Mouse (Mus musculus): ENCODE measurements around the gene Fam213b. TPM values are rescaled to one million over a fixed set of nuclear protein-coding genes. Genes with fewer than 3 reads are reported as not detected.

Gene Fam213b
- polyA plus RNA-seq, 1 experiment from 2014 or later, result 67.1 TPM

- Histone ChIP-seq H3K4me1 (replicated peaks) (peaks cover 19% of the 10 kb centered on the region), H3K9ac (no peak overlapping the region), H3K27ac (replicated peaks) (no peak overlapping the region), H3K27me3 (no peaks in the 10 kb centered on the region), H3K4me3 (no peak overlapping the region), H3K36me3 (no peaks in the 10 kb centered on the region), H3K4me2 (no peak overlapping the region), H3K9me3 (no peaks in the 10 kb centered on the region)
- no peak for ATAC-seq (ENCODE audit: low FRiP score, low read depth)
- WGBS, result 86% methylated on average over 6 of the region's 6 CpGs
These were observed 31.7 kb downstream of the Fam213b start for GRCm38 (mm10) chr4:154867257-154867656.

- no peaks in the 10 kb centered on the region for H3K27me3 ChIP-seq
- H3K4me2 ChIP-seq, result no peak overlapping the region
- H3K9ac ChIP-seq, result no peak overlapping the region
- WGBS, result 89% methylated on average over 5 of the region's 5 CpGs
- no peaks in the 10 kb centered on the region for H3K36me3 ChIP-seq
- no peaks in the 10 kb centered on the region for H3K9me3 ChIP-seq
- H3K4me1 ChIP-seq (replicated peaks), result peaks cover 15% of the 10 kb centered on the region
- H3K27ac ChIP-seq (replicated peaks), result no peak overlapping the region
- ATAC-seq (ENCODE audit: low FRiP score, low read depth), result no peak
- no peak overlapping the region for H3K4me3 ChIP-seq
These were observed 32.5 kb downstream of the Fam213b start for GRCm38 (mm10) chr4:154866391-154866790.

GRCm38 (mm10) chr4:154864961-154865760 is 33.8 kb downstream of the Fam213b start:
- no peaks in the 10 kb centered on the region for H3K36me3 ChIP-seq
- WGBS, result 82% methylated on average over 18 of the region's 18 CpGs
- peak overlapping the region; percentile 42; the same call in 1 of the 2 replicates for H3K4me3 ChIP-seq
- peaks cover 15% of the 10 kb centered on the region for H3K4me1 ChIP-seq (replicated peaks)
- H3K27me3 ChIP-seq, result no peaks in the 10 kb centered on the region; the same call in 1 of the 2 replicates
- H3K4me2 ChIP-seq, result peak overlapping the region; percentile 64
- peak overlapping the region; percentile 85 for H3K27ac ChIP-seq (replicated peaks)
- ATAC-seq (ENCODE audit: low FRiP score, low read depth), result no peak
- peak overlapping the region; percentile 58 for H3K9ac ChIP-seq
- H3K9me3 ChIP-seq, result no peaks in the 10 kb centered on the region

GRCm38 (mm10) chr4:154864271-154864771 is 34.6 kb downstream of the Fam213b start:
- Histone ChIP-seq H3K27me3 (no peaks in the 10 kb centered on the region; the same call in 1 of the 2 replicates), H3K36me3 (no peaks in the 10 kb centered on the region), H3K4me1 (replicated peaks) (peaks cover 15% of the 10 kb centered on the region), H3K9ac (peak overlapping the region; percentile 58), H3K4me2 (peak overlapping the region; percentile 64), H3K9me3 (no peaks in the 10 kb centered on the region), H3K27ac (replicated peaks) (peak overlapping the region; percentile 85), H3K4me3 (peak overlapping the region; percentile 42)
- WGBS, result under 1% methylated on average over 18 of the region's 18 CpGs
- ATAC-seq (ENCODE audit: low FRiP score, low read depth), result peak; percentile 92

- Histone ChIP-seq H3K4me1 (replicated peaks) (peaks cover 15% of the 10 kb centered on the region), H3K27me3 (no peaks in the 10 kb centered on the region; the same call in 1 of the 2 replicates), H3K4me3 (no peak overlapping the region), H3K36me3 (no peaks in the 10 kb centered on the region), H3K9me3 (no peaks in the 10 kb centered on the region), H3K9ac (no peak overlapping the region), H3K27ac (replicated peaks) (peak overlapping the region; percentile 85), H3K4me2 (no peak overlapping the region)
- ATAC-seq (ENCODE audit: low FRiP score, low read depth), result no peak
- 87% methylated on average over 3 of the region's 3 CpGs for WGBS
These were observed 35.4 kb downstream of the Fam213b start for GRCm38 (mm10) chr4:154863436-154863935.

- Histone ChIP-seq H3K4me3 (no peak overlapping the region), H3K9ac (no peak overlapping the region), H3K9me3 (no peaks in the 10 kb centered on the region), H3K36me3 (no peaks in the 10 kb centered on the region), H3K27me3 (no peaks in the 10 kb centered on the region; the same call in 1 of the 2 replicates), H3K4me2 (no peak overlapping the region), H3K4me1 (replicated peaks) (peaks cover 15% of the 10 kb centered on the region), H3K27ac (replicated peaks) (no peak overlapping the region)
- WGBS, result 74% methylated on average over 5 of the region's 5 CpGs
- ATAC-seq (ENCODE audit: low FRiP score, low read depth), result no peak
These were observed 37.0 kb downstream of the Fam213b start for GRCm38 (mm10) chr4:154861967-154862366.

- no peak overlapping the region for H3K4me3 ChIP-seq
- H3K4me2 ChIP-seq, result no peak overlapping the region
- no peaks in the 10 kb centered on the region; the same call in 1 of the 2 replicates for H3K27me3 ChIP-seq
- no peaks in the 10 kb centered on the region for H3K9me3 ChIP-seq
- no peaks in the 10 kb centered on the region for H3K36me3 ChIP-seq
- H3K9ac ChIP-seq, result no peak overlapping the region
- WGBS, result 79% methylated on average over 3 of the region's 3 CpGs
- no peak for ATAC-seq (ENCODE audit: low FRiP score, low read depth)
- H3K4me1 ChIP-seq (replicated peaks), result peaks cover 17% of the 10 kb centered on the region
- no peak overlapping the region for H3K27ac ChIP-seq (replicated peaks)
These were observed 40.3 kb downstream of the Fam213b start for GRCm38 (mm10) chr4:154858601-154859000.

GRCm38 (mm10) chr4:154857366-154858240 is 41.3 kb downstream of the Fam213b start:
- Histone ChIP-seq H3K9me3 (no peaks in the 10 kb centered on the region), H3K4me2 (no peak overlapping the region), H3K4me1 (replicated peaks) (peaks cover 17% of the 10 kb centered on the region), H3K4me3 (no peak overlapping the region), H3K27me3 (peaks cover 2% of the 10 kb centered on the region; the same call in 1 of the 2 replicates), H3K36me3 (no peaks in the 10 kb centered on the region), H3K27ac (replicated peaks) (no peak overlapping the region), H3K9ac (no peak overlapping the region)
- WGBS, result 77% methylated on average over 10 of the region's 10 CpGs
- ATAC-seq (ENCODE audit: low FRiP score, low read depth), result no peak

- Histone ChIP-seq H3K4me3 (no peak overlapping the region), H3K36me3 (no peaks in the 10 kb centered on the region), H3K27ac (replicated peaks) (peak overlapping the region; percentile 92), H3K9ac (no peak overlapping the region), H3K27me3 (peaks cover 2% of the 10 kb centered on the region; the same call in 1 of the 2 replicates), H3K9me3 (no peaks in the 10 kb centered on the region), H3K4me2 (peak overlapping the region; percentile 64), H3K4me1 (replicated peaks) (peaks cover 17% of the 10 kb centered on the region)
- ATAC-seq (ENCODE audit: low FRiP score, low read depth), result no peak
- 89% methylated on average over 7 of the region's 7 CpGs for WGBS
These were observed 42.1 kb downstream of the Fam213b start for GRCm38 (mm10) chr4:154856882-154857281.

GRCm38 (mm10) chr4:154856480-154856837 is 42.5 kb downstream of the Fam213b start:
- H3K4me1 ChIP-seq (replicated peaks), result peaks cover 17% of the 10 kb centered on the region
- no peaks in the 10 kb centered on the region for H3K36me3 ChIP-seq
- H3K27me3 ChIP-seq, result peaks cover 2% of the 10 kb centered on the region; the same call in 1 of the 2 replicates
- peak overlapping the region; percentile 64 for H3K4me2 ChIP-seq
- peak overlapping the region; percentile 92 for H3K27ac ChIP-seq (replicated peaks)
- peak overlapping the region; percentile 54 for H3K4me3 ChIP-seq
- ATAC-seq (ENCODE audit: low FRiP score, low read depth), result no peak
- H3K9me3 ChIP-seq, result no peaks in the 10 kb centered on the region
- WGBS, result 15% methylated on average over 9 of the region's 9 CpGs
- H3K9ac ChIP-seq, result peak overlapping the region; percentile 73

- peak overlapping the region; percentile 64 for H3K4me2 ChIP-seq
- peak; percentile 97 for ATAC-seq (ENCODE audit: low FRiP score, low read depth)
- H3K36me3 ChIP-seq, result no peaks in the 10 kb centered on the region
- no peaks in the 10 kb centered on the region for H3K9me3 ChIP-seq
- H3K9ac ChIP-seq, result peak overlapping the region; percentile 73
- peak overlapping the region; percentile 54 for H3K4me3 ChIP-seq
- WGBS, result under 1% methylated on average over 101 of the region's 110 CpGs
- peaks cover 17% of the 10 kb centered on the region for H3K4me1 ChIP-seq (replicated peaks)
- peaks cover 2% of the 10 kb centered on the region; the same call in 1 of the 2 replicates for H3K27me3 ChIP-seq
- H3K27ac ChIP-seq (replicated peaks), result peak overlapping the region; percentile 92
These were observed 43.0 kb downstream of the Fam213b start for GRCm38 (mm10) chr4:154855721-154856479.
